Mouse (Mus musculus): ENCODE data around the gene Fgd4.
A peak's percentile ranks its signal among the peaks of the same experiment; 100 is the strongest.
"Not testable (repeated sequence)": the region's sequence is repeated elsewhere in the genome, so short reads cannot be mapped to it uniquely, and the experiment has no call there.

The Fgd4 gene

GRCm38 (mm10) chr16:16542956-16543441 lies 57.4 kb downstream of the Fgd4 start:
- no peak for DNase-seq (ENCODE audit: low read depth, low spot score)

DNA sequence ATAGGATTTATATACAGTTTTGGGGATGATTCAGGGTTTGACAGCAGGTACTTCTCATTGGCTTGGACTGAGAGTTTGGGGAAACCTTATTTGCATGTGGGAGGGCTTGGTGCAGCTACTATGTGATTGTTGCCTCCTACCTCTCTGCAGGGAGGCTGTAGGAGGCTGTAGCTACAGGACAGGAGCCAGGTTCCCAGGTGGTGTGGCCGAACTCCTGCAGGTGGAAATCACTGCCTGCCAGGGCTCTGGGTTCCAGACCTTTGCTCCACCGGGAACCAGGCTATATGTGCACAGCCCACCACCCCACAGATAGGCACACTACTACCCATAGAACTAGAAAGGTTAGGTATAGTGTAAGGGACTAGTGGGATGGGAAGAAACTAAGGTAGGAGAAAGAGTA lies 61.0 kb downstream of the Fgd4 start:
- not testable (repeated sequence) for DNase-seq (ENCODE audit: low read depth, low spot score)

- DNase-seq (ENCODE audit: low read depth, low spot score), result no peak
These were observed 65.1 kb downstream of the Fgd4 start for GRCm38 (mm10) chr16:16535232-16535631.

DNA sequence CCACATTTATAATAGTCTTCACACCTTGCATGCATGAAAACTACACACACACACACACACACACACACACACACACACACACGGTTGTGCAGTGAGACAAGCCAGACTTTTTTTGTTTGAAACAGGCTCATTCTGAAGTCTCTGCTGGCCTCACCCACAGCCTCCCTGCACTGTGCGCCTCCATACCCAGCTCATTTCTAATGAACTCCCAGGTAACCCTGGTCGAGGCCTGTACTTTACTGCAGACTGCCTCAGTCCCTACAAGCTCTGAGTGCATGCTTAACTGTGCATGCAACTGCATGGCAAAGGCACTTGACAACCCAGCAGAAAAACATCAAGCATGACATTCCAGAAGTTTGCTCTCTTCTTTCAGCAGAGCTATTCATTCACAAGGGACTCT lies 72.3 kb downstream of the Fgd4 start:
- no peak for DNase-seq (ENCODE audit: low read depth, low spot score)

GRCm38 (mm10) chr16:16527267-16527666 lies 73.1 kb downstream of the Fgd4 start:
- peak; percentile 64 for DNase-seq (ENCODE audit: low read depth, low spot score)

GRCm38 (mm10) chr16:16526741-16527105 lies 73.6 kb downstream of the Fgd4 start:
- DNase-seq (ENCODE audit: low read depth, low spot score), result no peak

- DNase-seq (ENCODE audit: low read depth, low spot score), result peak; percentile 24
These were observed 74.1 kb downstream of the Fgd4 start for GRCm38 (mm10) chr16:16526097-16526740.

DNA sequence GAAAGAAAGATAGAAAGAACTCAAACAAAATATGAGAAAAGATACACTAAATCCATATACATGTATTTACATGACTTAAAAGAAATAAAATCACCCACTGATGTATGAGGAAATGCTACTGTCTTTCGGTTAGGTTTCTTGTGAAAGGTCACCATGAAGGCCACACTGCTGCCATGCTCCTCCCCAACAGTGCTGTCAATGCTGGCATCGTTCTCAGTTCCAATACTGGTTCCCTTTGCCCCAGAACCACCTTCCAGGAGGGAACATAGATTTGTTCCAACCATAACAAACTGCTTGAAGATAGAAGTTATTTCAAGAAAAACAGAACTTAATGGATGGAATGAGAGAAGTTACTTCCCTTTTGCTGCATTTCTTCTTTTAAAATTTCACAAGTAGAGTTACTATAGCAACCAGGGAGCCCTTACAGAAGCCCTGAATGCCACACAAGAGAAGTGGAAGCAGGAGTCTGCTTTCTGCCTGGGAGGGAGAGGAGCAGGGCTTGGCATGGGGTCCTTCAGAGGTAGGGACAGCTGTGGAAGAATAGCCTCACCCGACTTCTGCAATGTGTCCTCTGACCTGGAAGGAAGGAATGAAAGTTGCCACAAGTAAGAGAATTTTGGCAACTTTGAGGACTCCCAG lies 75.0 kb downstream of the Fgd4 start:
- DNase-seq (ENCODE audit: low read depth, low spot score), result no peak

- DNase-seq (ENCODE audit: low read depth, low spot score), result no peak
These were observed 76.7 kb downstream of the Fgd4 start for GRCm38 (mm10) chr16:16523632-16524031.

DNA sequence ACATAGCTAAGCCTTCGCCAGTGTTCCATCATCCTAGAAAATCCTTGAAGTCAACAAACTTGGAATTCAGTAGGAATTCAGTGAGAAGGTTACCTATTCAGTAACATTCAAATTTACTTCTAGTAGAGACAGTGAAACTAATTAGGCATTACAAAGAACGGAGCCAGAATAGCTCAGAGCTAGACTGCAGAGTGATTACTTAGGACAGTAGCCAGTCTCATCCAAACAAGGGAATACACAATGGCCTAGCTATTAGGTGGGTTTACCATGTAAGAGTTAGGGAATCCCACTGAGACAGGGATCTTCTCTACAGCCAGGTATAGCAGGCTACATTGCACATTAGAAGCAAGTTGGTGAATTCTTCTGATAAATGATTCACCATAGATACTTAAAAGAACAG lies 77.5 kb downstream of the Fgd4 start:
- DNase-seq (ENCODE audit: low read depth, low spot score), result peak; percentile 82

DNA sequence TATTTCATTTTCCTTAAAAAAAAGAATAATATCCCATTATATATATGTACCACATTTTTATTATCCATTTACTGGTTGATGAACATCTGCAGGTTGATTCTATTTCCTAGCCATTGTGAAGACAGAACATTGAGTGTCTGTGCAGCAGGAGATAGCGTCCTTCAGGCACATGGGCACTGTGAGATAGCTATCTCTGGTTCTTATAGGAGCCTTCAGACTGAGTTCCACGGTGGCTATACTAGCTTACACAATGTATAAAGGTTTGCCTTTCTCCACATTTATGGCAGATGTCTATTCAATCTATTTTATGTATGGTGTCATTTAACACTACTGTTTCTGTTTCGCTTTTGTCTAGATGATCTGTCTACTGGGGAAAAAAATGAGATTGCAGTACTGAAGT lies 98.9 kb downstream of the Fgd4 start:
- DNase-seq (ENCODE audit: low read depth, low spot score), result no peak

DNA sequence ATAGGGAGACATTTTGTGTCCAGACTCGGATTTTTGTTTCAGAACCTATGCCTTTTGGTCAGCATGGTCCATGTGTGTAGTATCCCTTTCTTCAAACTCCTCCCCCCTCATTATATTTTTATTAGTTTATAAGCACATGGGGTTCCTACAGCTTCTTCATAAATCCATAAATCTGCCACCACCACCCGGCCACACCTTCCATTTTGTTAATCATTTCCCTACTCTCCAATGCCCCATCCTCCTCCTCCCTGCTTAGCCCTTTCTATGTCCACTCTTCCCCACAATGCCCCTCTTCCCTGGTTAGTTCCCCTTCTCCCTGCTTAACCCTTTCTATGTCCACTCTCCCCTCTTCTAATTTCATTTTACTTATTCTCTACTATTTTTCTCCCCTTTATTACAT lies 99.4 kb downstream of the Fgd4 start:
- DNase-seq (ENCODE audit: low read depth, low spot score), result no peak

- no peak for DNase-seq (ENCODE audit: low read depth, low spot score)
These were observed 101.6 kb downstream of the Fgd4 start for GRCm38 (mm10) chr16:16498798-16499197.

GRCm38 (mm10) chr16:16485523-16486043 lies 114.8 kb downstream of the Fgd4 start:
- DNase-seq (ENCODE audit: low read depth, low spot score), result peak; percentile 41

DNA sequence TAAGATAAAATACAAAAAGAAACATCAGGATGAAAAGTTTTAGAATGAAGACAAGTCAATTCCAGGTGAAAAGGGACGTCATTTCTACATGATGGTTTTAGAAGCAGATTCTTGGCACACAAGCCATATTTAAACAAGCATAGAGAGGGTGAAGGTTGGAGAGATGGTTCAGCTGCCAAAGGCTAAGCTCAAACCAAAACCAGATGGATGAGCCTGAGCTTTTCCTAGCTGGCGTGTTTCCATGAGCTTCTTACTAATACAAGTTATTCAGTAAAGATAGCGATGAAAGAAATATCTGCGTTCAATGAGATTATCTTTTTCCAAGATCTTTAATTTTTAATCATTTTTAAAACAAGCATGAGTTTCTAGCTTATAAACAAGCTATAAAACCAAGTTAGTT lies 115.7 kb downstream of the Fgd4 start:
- DNase-seq (ENCODE audit: low read depth, low spot score), result no peak

DNA sequence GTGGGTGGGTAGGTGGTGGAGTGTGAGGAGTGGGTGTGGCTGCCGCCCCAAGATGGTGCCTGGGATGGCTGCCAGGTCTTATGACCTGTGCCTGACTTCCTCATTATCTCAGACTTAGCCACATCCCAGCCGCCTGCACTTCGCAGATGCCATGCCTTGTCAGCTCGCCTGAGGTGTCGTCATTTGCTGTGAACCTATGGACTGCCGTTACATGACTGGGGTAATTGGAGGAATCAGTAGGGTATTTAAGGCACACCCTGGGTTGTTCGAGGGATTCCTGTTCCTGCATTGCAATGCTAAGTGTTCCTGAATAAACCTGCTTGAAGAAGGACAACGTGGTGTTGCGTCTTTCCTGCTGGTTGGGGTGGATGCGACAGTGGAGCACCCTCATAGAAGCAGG lies 126.9 kb downstream of the Fgd4 start:
- DNase-seq (ENCODE audit: low read depth, low spot score), result peak; percentile 70

- no peak for DNase-seq (ENCODE audit: low read depth, low spot score)
These were observed 150.3 kb downstream of the Fgd4 start for GRCm38 (mm10) chr16:16450021-16450420.

DNA sequence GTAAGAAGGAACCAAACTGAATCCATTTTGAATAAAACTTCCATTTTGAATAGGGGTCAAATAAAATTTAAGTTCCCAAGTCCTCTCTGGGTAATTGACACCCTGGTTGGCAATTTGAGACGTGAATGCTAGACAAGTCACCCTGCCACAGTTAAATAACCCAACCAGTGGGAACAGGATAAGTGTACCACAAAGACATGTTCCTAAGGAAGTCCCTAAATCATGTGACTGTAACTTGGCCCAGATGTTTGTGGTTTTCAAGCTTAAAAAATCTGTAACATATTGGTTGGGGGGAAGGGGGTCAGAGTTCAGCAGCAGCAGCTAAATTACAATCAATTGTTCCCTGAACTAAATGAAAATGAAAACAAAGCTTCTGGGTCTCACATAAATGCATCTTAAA lies 161.9 kb downstream of the Fgd4 start:
- DNase-seq (ENCODE audit: low read depth, low spot score), result no peak

GRCm38 (mm10) chr16:16422456-16422855 lies 177.9 kb downstream of the Fgd4 start:
- no peak for DNase-seq (ENCODE audit: low read depth, low spot score)

DNA sequence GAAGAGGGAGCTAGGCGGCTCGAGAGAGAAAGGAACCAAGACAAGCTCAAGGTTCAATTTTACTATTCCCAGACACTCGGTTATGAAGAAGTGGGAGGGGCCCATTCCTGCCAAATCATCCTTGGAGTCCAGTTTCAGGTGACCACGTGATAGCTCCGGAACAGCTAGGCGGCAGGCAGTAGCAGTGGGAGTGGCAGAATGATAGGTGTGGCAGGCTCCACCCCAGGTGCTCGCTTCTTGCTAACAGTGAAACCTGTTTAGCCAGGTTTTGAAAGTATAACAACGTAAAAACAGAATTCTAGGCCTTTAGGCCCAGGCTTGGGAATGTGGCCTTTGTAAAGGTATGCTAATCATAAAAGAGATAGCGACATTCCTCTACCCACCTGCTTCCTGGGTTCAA lies 233.1 kb downstream of the Fgd4 start:
- DNase-seq (ENCODE audit: low read depth, low spot score), result peak; percentile 95
